Comparison of ENCODE assay signal across 9 mouse cellular contexts in genomic region chr3:97332172-97332571, GRCm38 (mm10). TPM values are rescaled to one million over a fixed set of nuclear protein-coding genes. Genes with fewer than 3 reads are reported as not detected.
DNase-seq lines count a peak whose midpoint lies in the region; ATAC-seq and TF ChIP-seq lines count a peak whose summit lies in the region.
"Had no signal": no experiment of that assay in that cellular context is flagged by ENCODE, and none has a peak within 500 bp of the region (broad histone marks: within the 10 kb centered on the region; RNA-seq: fewer than 3 reads in every experiment).

No protein-coding gene starts in this region.

- H3K27ac ChIP-seq in heart, postnatal 0 days (ENCODE audit: low read depth), result no peak overlapping the region
- H3K27ac ChIP-seq in forebrain, embryonic 10.5 days, result no peak overlapping the region
- H3K27ac ChIP-seq: liver, embryonic 15.5 days had no signal

- peak; percentile 37 for TF ChIP-seq CTCF in heart, postnatal 0 days (IDR thresholded peaks at IDR 0.05; ENCODE audit: low read depth)

- TF ChIP-seq EP300 in heart, postnatal 0 days (IDR thresholded peaks at IDR 0.05; ENCODE audit: low read depth), result no peak

- 0 out of 2 replicates have a peak, but pooled peaks cover 1% of the 10 kb centered on the region for H3K4me1 ChIP-seq in heart, postnatal 0 days (ENCODE audit: control insufficient read depth, insufficient read depth)
- H3K4me1 ChIP-seq in forebrain, embryonic 10.5 days, result peaks cover 17% of the 10 kb centered on the region
- H3K4me1 ChIP-seq: liver, embryonic 15.5 days had no signal

- no peaks in the 10 kb centered on the region for H3K36me3 ChIP-seq in heart, postnatal 0 days (replicated peaks; ENCODE audit: control insufficient read depth, insufficient read depth, low read length)
- H3K36me3 ChIP-seq in forebrain, embryonic 10.5 days (replicated peaks), result no peaks in the 10 kb centered on the region
- H3K36me3 ChIP-seq: liver, embryonic 15.5 days had no signal

- no peaks in the 10 kb centered on the region for H3K27me3 ChIP-seq in heart, postnatal 0 days (ENCODE audit: control insufficient read depth, insufficient read depth, low read length)
- H3K27me3 ChIP-seq in forebrain, embryonic 10.5 days (ENCODE audit: poor library complexity, severe bottlenecking), result no peaks in the 10 kb centered on the region
- H3K27me3 ChIP-seq: liver, embryonic 15.5 days had no signal

- no peak overlapping the region for H3K4me3 ChIP-seq in heart, postnatal 0 days (ENCODE audit: low read depth, low read length)
- no peak overlapping the region for H3K4me3 ChIP-seq in forebrain, embryonic 10.5 days
- H3K4me3 ChIP-seq: liver, embryonic 15.5 days had no signal

- H3K9ac ChIP-seq in heart, postnatal 0 days (replicated peaks; ENCODE audit: low read depth, low read length), result no peak overlapping the region
- H3K9ac ChIP-seq: liver, embryonic 15.5 days had no signal

- WGBS in heart, postnatal 0 days, result 83% methylated on average over 12 of the region's 12 CpGs
- 88% methylated on average over 12 of the region's 12 CpGs for WGBS in forebrain, embryonic 10.5 days

- ATAC-seq in heart, postnatal 0 days (ENCODE audit: insufficient read depth, low read depth), result no peak

- H3K4me2 ChIP-seq in heart, postnatal 0 days (ENCODE audit: low read depth, low read length), result no peak overlapping the region
- H3K4me2 ChIP-seq: liver, embryonic 15.5 days had no signal

- DNase-seq in heart, postnatal 0 days (ENCODE audit: low spot score), result no peak
- DNase-seq in heart, adult 8-10 months (ENCODE audit: low spot score), result no peak
- DNase-seq in right cerebral cortex, postnatal 14 days, result peak; percentile 44
- DNase-seq in right cerebral cortex, postnatal 25 days, result no peak
- DNase-seq in adrenal gland, postnatal 25 days, result peak; percentile 49
- peak; percentile 37 for DNase-seq in thymus, postnatal 25 days
- no peak for DNase-seq in frontal cortex, postnatal 14 days (ENCODE audit: low spot score in 2 of 2)
- no peak for DNase-seq in forebrain, embryonic 10.5 days (ENCODE audit: extremely low spot score, low spot score)

- 0 out of 2 replicates have a peak, but pooled peaks cover 5% of the 10 kb centered on the region for H3K9me3 ChIP-seq in heart, postnatal 0 days (replicated peaks; ENCODE audit: control insufficient read depth, low read length)
- H3K9me3 ChIP-seq in forebrain, embryonic 10.5 days, result no peaks in the 10 kb centered on the region
- H3K9me3 ChIP-seq: liver, embryonic 15.5 days had no signal

RNA-seq across cellular contexts. Expression of gene Bcl9, which starts 34.5 kb away (rescaled TPM):
- 15.7 and 24.7 TPM in 2 replicates for total RNA-seq in heart, postnatal 0 days (2014; rRNA removed; ENCODE audit: low replicate concordance)
- polyA plus RNA-seq in heart, postnatal 0 days (2015; fragmentation: Nextera tagmentation; extraction: Ambion mirVana), result 22.7 TPM in 2 replicates
- 10 to 100 TPM; 16.8 to 26.1 (median 24.4) TPM for total RNA-seq in heart, adult 8-10 months (2022)
- total RNA-seq in adrenal gland, postnatal 25 days (2021), result 18.0 and 25.0 TPM in 2 replicates
- 51.4 and 52.7 TPM in 2 replicates for polyA plus RNA-seq in forebrain, embryonic 10.5 days (2016; fragmentation: Nextera tagmentation; extraction: Ambion mirVana)

Comparison
In these comparisons a context has a peak if more than half of its experiments do, and no peak if none do; other contexts are left out.
1. DNase-seq: peak in right cerebral cortex, postnatal 14 days (single experiment), adrenal gland, postnatal 25 days (single experiment) and thymus, postnatal 25 days (single experiment); none in heart, postnatal 0 days (single experiment), heart, adult 8-10 months (single experiment), right cerebral cortex, postnatal 25 days (single experiment), frontal cortex, postnatal 14 days (0 of 2) and forebrain, embryonic 10.5 days (single experiment).